ENCODE assay signal across 16 mouse cellular contexts in genomic region chr8:12064664-12065063, GRCm38 (mm10).
"Had no signal": no experiment of that assay in that cellular context is flagged by ENCODE, and none has a peak within 500 bp of the region (broad histone marks: within the 10 kb centered on the region; RNA-seq: fewer than 3 reads in every experiment).

No protein-coding gene starts in this region.

- H3K4me1 ChIP-seq: stomach, embryonic 15.5 days had no signal

- H3K36me3 ChIP-seq: neural tube, embryonic 13.5 days; neural tube, embryonic 15.5 days; stomach, embryonic 15.5 days had no signal

- H3K4me3 ChIP-seq: neural tube, embryonic 13.5 days; neural tube, embryonic 15.5 days; stomach, embryonic 15.5 days had no signal

- DNase-seq: retina, postnatal 1 day; right cerebral cortex, adult 18-20 months; right cerebral cortex, postnatal 14 days; right cerebral cortex, postnatal 25 days; right cerebral cortex, postnatal 4 days; spleen, adult 18-20 months; thymus, adult 18-20 months; thymus, adult 2 months; thymus, postnatal 14 days; thymus, postnatal 25 days; thymus, postnatal 36 days; thymus, postnatal 4 days had no signal

- H3K9me3 ChIP-seq: neural tube, embryonic 13.5 days; neural tube, embryonic 15.5 days; stomach, embryonic 15.5 days had no signal

- H3K27ac ChIP-seq: neural tube, embryonic 13.5 days; neural tube, embryonic 15.5 days; stomach, embryonic 15.5 days; stomach, postnatal 0 days had no signal

- H3K9ac ChIP-seq: neural tube, embryonic 13.5 days; neural tube, embryonic 15.5 days; stomach, embryonic 15.5 days had no signal

- H3K4me2 ChIP-seq: neural tube, embryonic 13.5 days; neural tube, embryonic 15.5 days; stomach, embryonic 15.5 days had no signal
